Mouse (Mus musculus): ENCODE data around the gene F2r. TPM values are rescaled to one million over a fixed set of nuclear protein-coding genes. Genes with fewer than 3 reads are reported as not detected.

Gene F2r
- total RNA-seq, 2 experiments from 2014 or later: 66.3 to 72.7 TPM

DNA sequence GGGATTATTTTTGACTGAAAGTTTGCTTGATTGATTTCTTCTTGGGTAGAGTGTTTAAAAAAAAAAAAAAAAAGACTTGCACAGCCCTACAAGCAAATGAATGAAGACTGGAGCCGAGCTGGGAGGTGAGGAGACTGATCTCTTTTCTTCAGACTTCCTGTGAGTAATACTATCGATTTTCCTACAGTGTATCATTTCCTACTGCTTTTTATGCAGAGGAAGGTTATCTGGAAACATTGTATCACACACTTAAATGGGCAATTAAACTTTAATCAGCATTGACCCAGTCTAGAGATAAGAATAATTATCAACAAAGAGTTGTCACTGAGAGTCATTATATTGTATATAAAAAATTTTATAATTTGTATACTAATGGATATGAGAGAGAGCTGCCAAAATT lies 12.5 kb upstream of the F2r start:
- DNase-seq: no peak

DNA sequence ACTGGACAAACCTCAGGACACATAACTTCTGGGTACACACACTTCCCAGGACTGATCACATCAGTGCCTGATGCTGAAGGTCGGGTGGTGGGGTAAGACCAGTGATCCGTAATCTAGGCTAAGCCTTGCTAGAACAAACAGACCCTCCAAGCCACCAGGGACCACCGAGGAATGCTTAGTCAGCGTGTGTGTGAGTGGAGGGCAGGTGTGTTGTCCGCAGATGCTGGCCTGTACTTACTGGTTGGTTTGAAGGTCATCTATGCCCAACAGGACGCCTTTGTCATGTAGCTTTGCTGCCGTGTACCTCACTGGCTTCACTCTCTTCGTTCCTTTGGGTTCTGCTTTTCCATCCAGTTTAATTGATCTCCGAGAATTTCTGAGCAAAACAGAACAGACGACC lies 11.5 kb upstream of the F2r start:
- DNase-seq: no peak

DNA sequence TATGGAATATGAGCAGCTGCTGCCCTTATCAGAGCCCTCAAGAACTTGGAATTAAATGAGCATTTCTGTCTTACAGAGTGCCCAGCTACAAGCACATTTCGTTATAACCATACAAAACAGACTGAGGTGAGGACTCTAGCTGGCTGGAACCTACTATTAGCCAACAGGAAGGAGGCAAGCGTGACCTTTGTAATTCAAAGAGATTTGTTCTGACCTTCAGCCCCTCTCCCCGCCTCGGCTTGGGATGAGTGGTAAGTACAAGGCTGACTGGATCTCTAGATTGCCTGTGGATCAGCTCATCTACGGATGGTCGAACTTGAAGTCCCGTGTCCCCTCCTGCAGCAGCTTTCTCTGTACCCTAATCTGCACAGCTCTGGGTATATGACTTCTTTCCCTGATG lies 8.4 kb upstream of the F2r start:
- no peak for DNase-seq

DNA sequence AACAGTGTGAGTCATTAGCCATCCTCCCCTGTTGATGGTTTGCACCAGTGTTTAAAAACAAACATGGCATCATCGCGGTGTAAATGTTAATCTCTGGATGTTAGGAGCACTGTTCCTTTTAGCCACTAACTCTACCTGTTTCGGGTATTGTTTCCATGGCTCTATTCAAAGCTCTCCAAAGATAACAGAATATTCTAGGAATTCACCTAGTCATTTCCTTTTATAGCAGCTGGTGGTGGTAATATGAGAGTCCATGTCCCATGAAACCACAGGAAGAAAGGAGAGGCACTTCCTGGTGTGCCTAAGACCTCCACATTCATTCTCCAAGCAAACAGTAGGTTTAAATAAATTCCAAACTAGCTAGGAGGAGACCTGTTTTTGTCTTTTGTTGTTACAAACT lies 4.8 kb upstream of the F2r start:
- DNase-seq: no peak

DNA sequence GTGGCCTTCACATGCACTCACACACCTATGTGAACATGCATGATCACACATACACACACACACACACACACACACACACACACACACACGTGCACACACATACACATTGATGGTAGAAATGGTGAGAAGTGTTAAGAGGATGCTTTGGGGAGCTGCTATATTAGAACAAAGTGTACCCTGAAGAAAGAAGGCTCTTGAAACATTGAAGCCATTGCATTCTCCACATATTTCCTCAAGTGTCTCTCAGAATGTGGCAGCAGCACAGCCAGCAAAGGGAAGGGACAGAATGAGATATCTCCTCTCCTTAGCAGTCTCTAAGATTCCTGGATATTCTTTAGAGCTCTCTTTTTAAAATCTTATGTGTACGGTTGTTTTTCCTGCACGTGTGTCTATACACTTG lies 3.3 kb upstream of the F2r start:
- no peak for DNase-seq

DNA sequence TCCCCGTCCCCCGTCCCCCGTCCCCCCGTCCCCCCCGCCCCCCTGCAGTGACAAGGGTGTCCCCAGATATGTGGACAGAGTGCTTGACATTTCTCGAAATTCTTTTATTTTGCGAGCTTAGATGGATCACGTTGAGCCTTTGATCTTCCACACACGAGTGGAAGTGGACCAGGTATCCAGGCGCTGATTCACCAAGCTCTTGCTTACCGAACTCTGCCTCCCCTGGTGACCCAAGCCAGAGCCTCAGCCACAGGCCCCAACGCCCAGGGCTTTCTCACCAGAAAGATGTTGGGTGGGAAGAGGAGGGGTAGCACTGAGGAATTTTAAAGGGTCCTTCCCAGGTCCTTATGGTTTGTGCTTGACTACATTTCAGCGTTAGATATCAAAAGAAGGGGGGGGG lies 572 bp upstream of the F2r start:
- no peak for DNase-seq

DNA sequence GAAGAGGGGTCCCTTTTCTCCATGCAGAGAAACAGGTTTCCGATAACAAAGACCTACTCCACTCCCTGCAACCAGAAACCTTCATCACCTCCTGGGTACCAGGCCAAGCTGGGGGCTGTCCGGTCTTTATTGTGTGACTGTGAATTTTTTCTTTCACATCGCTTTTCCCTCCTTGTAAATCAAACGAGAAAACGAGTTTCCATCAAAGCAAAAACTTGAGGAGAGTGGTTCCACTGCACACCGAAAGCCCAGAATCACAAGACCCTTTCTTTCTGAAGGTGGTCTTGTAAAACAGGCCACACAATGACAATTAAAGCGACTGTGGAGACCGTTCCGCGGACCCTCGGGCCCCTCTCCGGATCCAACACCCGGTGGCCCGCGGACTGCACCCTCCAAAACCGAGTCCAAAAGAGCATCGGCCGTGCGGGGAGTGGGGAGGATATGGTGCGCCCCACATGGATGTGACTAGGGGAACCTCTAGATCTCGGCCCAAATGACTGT lies 566 bp downstream of the F2r start:
- DNase-seq: peak; percentile 22

DNA sequence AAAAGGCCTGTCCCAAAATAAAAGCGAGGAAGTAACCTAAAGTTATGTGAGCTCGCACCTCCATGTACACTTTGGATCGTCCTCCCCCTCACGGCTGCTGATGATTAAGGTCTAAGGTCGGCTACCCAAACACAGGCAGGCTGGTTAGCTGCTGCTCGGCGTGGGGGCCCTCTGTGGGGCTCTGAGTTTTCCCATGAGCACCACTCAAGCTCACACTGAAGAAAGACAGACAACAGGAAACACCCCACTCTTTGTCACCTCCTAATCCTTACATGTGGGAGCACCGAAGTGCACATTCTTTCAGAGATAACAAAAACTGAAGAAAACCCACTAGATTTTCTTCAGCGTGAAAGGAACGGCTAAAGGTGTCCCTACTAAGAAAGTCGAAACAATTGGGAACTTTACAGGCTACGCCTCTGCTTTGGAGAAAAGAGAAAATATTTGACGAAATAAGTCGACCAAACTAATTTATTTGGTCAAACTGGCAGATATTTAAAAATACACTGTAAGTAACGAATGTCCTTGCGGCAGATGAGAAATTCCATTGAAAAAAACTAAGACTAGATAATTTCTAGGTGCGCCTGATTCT lies 1.1 kb downstream of the F2r start:
- no peak for DNase-seq

DNA sequence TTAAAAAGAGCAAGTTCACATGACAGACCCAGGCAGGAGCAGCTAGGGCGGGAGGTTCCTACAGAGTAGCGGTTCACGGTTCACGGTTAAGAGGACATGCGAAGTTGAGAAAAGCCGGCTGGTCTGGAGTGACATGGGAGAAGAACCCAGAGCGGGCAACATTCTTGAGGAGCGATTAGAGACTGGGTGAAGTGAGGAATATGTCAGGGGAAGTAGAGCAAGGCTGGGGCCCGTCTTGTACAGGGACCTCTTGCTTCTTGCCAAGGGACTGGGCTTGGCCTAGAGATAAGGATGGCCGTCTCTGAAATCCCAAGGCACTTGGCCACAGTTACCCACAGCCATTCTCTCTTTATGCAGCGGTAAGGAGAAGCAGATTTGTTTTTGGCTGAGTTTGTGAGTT lies 1.8 kb downstream of the F2r start:
- no peak for DNase-seq

DNA sequence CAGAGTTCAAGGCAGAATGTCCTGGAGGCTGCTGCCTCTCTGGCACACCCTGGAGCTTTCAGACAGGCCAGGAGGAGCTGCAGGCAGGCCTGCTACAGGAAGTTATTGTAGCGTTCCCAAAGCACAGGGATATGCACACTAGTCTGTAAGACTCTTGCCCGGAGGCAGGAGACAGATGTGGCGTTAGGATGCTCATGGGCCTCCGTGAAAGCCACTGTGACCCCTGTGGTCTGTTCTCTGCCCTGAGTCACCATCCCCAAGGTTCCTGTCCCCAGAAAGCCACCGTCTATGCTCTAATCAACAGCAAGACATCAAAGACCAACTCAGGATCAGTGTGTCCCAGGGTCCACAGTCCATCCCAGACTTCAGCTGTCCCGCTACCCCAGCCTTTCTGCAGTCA lies 3.5 kb downstream of the F2r start:
- DNase-seq: no peak

DNA sequence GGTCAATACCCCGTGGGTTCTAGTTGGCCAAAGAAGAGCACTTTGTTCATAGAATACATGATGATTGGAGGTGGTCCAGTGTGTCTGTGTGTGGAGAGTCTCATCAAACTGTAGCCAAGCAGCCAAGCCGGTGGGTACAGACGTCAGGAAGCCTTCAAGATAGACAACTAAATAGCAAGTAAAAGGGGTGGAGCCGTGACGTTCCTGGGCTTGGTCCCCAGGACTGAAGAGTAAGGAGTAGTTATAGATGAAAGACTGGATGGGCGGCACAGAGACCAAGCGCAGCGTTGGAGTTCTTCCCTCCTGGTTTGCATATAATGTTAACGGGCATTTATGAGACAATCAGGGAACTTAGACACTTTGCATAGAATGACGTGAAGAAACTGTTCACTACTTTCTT lies 6.0 kb downstream of the F2r start:
- no peak for DNase-seq

DNA sequence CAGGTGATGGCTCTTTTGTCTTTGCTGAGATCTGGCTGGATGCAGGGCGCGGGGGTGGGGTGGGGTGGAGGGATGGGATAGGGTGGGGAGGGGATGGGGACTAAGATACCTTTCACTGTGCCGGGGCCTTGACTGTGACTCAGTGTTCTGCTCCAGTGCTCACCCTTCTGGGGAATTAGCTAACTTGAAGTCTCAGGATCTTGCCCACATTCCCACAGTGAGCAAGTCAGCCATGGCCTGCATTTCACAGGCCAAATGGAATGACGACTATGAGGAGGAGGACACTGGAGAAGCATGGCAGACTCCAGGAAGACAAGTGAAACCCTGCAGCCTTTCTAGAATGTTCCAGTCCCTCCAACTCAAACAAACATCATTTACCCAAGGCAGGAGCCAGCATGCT lies 6.5 kb downstream of the F2r start:
- DNase-seq: no peak

DNA sequence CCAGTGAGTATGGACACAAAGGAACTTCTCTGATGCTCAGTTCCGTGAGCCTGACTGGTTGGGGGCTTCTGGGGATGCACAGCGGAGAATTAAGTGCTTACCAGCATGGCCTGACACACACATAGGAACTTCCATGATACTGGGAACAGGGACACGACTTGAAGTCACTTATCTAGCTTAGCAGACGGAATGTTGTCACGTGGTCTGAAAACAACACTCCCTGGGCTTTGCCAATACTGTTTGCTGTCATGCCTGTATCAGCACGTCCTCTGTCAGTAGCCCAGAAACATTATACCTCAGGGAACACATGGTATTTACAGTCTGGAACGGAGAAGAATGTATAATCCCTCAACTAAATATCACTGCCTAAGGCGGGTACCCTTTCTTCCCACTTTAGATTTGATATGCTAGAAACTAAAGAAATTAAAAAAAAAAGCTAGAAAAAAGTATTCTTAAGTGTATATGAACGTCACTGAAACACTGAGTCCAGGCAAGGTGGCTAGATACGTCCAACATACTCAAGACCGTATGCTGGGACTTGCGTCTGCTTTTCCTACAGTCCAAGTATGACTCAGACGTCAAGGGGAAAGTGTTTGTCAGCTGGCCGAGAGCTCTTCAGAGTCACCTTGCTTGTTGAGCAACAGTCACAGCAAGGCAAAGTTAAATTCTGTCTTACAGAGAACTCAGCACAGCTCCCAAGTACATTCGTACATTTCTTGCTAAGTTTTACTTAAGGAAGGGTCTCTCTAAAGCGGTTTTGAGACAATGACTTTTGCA lies 7.3 kb downstream of the F2r start:
- DNase-seq: peak; percentile 41

DNA sequence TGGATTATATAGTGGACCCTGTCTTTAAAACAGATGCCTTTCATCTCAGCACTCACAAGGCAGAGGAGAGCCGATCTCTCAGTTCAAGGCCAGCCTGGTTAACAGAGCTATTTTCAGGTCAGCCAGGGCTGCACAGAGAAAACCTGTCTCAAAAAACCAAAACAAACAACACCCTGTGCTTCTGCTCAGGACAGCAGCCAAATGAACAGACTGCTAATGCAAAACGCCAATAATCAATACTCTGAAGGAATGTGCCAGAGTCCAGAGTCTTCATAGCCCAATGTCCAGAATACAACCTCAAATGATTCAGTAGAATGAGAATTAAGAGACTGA lies 9.2 kb downstream of the F2r start:
- DNase-seq: no peak

DNA sequence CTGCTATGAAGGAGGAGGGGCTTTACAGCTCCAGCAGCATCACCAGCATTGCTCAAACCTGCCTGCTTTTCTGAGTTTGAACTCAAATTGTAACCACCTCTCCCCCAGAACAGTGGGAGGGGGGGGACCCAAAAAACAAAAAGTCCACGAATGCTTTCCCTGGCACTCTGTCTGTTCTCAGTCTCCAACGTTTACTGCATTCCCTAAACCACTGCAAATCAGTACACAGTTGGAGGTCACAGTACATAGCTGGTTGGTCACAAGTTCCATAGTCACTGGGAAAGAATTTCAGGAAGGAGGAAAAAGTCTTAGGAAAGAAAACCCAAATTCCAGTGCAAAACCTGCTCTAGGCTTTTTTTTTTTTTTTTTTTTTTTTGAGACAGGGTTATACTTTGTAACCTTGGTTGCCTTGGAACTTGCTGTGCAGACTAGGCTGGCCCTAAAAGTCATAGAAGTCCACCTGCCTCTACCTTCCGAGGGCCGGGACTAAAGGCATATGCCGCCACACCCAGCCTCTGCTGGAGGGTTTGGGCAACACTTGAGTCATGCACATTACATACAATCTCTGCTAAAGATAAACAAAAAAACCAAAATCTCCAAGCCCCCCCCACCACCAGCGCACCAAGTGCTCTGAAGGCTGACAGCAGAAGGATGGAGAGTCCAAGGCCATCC lies 9.7 kb downstream of the F2r start:
- DNase-seq: no peak

DNA sequence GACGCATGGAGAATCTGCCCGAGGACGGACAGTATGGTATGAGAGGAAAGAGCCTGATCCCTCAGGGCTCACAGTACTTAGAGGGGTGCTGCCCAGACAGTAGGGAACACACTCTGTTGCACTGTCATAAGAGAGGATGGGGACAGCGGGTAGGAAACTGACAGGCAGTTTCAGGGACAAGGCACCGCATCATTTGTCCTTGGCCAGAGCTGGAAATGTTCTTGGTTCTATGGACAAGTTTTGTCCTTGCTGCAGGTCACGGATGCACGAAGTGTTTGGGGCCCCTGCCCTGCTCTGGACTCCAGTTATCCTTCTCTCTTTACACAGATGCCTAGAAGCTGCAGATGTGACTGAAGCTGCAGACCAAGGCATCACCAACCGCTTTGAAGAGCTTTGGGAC lies 11.3 kb downstream of the F2r start:
- DNase-seq: no peak

DNA sequence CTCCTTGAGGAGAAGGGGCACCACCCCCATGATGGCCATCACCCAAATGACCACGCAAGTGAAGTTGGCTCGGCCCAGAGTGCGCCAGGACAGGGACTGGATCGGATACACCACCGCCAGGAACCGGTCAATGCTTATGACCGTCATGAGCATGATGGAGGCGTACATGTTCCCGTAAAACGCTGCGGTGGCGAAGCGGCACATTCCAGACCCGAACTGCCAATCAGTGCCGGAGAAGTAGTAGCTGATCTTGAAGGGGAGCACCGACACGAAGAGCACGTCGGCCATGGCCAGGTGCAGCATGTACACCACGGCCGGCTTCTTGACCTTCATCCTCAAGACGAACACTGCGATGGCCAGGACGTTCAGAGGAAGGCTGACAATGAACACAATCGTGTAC lies 14.0 kb downstream of the F2r start:
- DNase-seq: no peak

DNA sequence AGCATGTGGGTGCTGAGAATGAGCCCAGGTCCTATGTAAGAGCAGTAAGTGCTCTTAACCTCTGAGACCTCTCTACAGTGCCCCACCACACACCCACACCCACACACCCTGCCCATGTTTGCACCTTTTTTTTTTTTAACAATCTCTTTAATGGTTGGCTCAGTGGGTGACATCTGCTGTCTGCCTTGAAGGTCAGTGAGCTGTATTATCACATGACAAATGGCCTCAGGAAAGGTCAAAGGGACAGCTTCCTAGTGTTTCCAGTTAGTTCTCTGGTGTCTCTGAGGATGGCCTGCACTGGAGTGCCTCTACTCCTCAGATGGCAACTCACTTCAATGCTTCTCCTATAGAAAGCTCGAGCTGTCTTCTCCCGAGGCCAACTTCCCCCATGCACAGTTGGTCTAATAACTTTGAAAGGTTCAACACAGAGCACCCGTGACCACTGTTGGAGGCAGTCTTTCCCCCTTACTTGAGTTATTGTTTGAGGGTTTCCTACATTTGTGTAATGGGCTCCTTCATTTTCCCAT lies 18.4 kb downstream of the F2r start:
- no peak for DNase-seq

DNA sequence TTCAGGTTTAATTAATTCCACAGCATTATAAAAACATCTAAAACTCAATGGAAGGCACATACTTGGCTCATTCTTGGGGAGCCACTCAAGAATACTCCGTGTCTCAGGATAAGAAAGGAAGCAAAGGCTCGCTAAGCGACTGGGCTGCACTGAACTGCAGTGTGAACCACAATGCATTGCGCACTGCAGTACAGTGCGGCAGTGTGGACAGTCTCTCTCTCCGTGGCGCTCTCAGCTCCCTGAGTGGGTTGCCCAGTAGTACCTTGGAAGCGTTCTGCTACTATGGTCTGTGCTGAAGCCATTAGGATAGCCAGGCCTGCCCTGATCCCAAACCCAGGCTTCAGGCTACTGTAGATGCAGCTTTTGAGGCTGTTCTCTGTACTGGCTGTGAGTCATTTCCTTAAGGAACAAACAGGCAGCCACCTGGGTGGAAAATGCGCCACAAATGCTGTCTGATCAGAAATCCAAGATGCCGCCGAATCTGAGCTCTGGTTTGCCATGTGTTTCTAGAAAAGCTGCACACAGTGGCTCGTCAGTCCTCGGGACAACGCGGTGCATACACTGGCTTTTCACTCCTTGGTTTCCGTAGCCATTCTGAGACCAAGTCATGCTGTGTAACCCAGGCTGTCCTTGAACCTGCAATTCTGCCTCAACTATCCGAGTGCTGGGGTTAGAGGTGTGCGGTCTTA lies 19.9 kb downstream of the F2r start:
- no peak for DNase-seq

DNA sequence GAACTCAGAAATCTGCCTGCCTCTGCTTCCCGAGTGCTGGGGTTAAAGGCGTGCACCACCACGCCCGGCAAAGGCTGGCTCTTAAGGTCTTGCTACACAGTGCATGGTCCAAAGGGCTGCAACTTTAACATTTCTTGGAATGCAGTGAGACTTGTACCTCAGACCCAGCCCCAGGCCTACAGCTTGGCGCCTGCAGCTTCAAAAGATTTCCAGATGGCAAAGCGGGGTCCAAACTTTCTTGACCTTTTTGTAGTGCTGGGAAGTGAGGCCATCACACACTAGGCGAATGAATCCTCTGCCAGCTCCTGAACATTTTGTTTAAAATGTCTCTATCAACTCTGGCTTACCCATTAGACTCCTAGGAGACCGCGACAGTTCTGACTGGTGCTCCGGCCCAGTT lies 20.7 kb downstream of the F2r start:
- DNase-seq: no peak

DNA sequence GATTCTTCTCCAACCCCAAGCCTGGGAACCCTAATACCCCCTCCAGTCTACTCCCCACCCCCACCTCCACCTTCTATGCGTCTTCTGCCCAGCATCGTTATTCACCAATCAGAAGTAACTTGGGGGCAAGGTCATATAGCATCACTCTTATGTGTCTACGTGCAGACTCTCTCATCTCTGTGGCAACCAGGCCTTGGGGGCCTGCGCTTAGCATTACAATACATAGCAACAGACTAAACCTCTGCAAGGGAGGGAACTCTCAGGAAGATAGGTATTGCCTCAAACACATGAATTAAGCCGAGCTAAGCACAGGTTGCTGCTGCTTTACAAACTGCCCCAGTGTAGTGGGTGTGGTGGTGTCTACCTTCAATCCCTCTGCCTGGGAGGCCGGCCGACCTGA lies 21.6 kb downstream of the F2r start:
- no peak for DNase-seq

DNA sequence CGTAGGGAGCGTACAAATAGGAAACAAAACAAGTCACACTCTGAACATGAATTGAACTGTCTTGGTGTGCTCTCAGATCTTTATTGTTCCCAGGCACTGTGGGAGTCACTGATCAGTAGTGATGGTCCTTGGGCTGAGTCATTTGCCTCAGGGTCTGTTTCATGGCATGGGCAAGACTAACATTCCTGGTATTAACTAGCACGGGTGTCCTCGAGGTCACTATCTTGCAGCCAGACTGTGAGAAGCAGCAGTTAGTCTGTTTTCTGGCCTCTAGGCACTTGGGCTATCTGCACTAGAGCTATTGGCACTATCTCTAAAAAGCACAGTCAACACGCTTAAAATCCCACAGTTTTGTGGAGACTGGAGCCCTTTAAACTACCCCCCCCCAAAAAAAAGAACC lies 22.4 kb downstream of the F2r start:
- no peak for DNase-seq

DNA sequence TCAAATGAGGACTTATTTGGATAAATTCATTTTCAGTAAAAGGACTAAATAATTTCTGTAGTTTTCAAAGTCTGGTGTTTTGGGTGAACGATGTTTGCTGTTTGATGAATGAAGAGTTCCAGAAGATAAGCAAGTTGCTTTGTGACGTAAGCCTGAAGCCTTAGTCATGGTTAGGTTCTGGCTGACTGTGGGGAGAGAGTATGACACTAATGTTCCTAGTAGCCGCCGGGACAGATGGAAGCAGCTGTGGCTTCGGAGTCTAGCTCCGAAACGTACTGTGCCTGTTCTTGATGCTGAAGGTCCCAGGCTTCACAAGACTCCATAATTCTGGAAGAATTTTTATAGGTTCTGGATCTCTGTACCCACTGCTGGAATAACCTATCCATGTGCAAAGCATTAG lies 22.9 kb downstream of the F2r start:
- peak; percentile 55 for DNase-seq
